Mouse (Mus musculus) left cerebral cortex, postnatal 4 days (tissue): ENCODE results near the gene Il13ra1. TPM values are rescaled to one million over a fixed set of nuclear protein-coding genes. Genes with fewer than 3 reads are reported as not detected.

Source experiments
- DNase-seq: peaks from one replicate; pipeline ENCODE4 v3.0.0-alpha.2; 2022
- intact Hi-C: fragments of 180-260 bp; cut with DNase I; formaldehyde crosslinking; loops from one replicate; pipeline ENCODE4 v1.15.1; 2025
- total RNA-seq, 2 experiments: library from RNA; stranded (reverse); gene quantifications; 2 replicates each; pipeline ENCODE4 v1.2.3; 2021

Il13ra1 gene
- total RNA-seq = 1 to 10 TPM; 4.1 to 4.9 TPM

- peak; percentile 15 for DNase-seq
- intact Hi-C loops = no loop called here
Observed at GRCm38 (mm10) chrX:36111622-36112421, at the start of gene Il13ra1. TSS of gene Il13ra1 (plus strand) at chrX:36112110.

- DNase-seq = no peak
- intact Hi-C loops = no loop called here
Observed at GRCm38 (mm10) chrX:36073997-36074396, 37.9 kb upstream of the Il13ra1 start.

- intact Hi-C loops = no loop called here
Observed at GRCm38 (mm10) chrX:36077164-36077563, 34.7 kb upstream of the Il13ra1 start.

GRCm38 (mm10) chrX:36082917-36083316 is 29.0 kb upstream of the Il13ra1 start:
- intact Hi-C loops = no loop called here
- DNase-seq = no peak

More at GRCm38 (mm10) chrX:36077164-36077563, 34.7 kb upstream of the Il13ra1 start:
- DNase-seq = no peak

DNA sequence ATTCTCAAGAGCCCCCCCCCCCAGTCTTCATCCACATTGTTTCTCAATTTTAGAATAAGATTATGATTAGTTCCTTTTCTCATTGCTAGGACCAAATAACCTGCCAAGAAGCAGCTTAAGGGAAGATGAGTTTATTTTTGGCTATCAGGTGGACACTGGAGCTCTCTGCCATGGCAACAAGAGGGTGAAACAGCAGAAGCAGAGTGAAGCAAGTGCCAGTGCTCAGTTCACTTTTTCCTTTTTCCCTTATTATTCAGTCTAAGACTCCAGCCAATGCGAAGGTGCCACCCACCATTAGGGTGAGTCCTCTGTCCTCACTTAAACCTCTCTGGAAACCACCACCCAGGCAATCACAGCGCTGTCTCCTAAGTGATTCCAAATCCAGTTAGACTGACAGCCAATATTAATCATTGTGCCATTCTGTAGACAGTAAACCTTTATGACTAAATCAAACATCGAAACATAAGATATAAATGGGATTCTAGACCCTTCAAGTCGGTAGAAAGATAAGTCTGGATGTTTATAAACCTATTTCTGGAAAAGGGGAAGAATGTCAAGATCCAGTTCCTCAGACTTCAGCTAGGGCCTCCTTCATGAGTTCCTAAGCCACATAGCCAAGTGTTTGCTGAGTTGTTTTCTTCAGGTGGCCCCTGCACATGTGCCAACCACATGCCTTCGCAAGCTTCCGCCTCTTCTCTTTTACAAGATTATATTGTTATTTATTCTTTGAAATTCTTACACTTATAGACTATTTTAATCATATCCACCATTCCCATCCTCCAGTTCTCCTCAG is 23.2 kb upstream of the Il13ra1 start:
- intact Hi-C loops = no loop called here
- no peak for DNase-seq

DNA sequence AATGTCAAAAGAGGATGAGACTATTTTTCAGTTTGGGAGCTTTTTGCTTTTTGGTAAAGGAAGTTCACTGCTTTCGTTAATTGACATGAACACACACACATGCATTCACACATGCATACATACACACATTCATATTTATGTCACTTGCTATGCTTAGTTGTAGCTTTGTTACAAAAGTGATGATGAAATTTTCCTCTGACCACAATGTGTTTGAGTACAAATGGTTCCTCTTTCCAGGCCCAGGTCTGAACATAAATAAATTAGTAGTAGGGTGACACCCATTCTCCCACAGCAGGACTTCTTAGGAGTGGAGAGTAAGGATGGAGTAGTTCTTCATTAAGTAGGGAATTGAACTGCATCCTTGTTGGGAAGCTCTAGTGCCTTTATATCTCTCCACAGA is 11.0 kb upstream of the Il13ra1 start:
- DNase-seq = no peak
- intact Hi-C loops = no loop called here

DNA sequence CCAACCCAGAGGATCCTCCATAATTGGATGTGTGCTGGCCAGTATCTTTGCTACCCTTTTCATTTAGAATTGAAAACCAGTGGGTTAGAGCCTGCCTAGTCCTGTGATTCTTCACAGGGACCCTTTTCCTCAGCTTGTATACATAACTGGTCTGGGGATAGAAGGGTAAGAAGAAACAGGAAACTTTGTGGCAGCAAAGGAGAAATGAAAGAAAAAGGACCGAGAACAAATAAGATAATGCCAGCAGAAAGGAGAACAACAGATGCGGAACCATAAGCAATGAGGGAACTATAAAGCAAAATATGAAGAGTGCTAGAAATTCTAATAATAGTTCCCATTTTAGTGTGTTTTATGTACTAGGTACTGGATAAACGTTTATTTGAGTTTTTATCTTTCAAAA is 10.6 kb upstream of the Il13ra1 start:
- DNase-seq = no peak
- intact Hi-C loops = no loop called here

- intact Hi-C loops = no loop called here
- no peak for DNase-seq
Observed at GRCm38 (mm10) chrX:36108601-36109000, 3.3 kb upstream of the Il13ra1 start.

DNA sequence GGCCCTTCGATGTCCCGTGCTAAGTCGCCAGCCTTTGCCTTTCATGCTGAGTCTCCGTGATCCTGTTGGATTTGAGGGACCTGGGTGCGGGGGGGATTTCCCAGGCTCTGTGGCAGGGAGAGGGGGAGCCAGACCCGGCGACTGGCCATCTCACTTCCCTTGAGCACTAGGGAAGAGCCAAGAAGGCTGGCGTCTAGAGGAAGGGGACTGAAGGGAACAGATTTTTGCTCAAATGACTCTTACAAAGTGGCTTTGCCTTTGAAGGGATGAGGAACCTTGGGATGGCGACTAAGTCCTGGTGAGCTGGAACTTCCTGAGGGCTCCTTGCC is 476 bp downstream of the Il13ra1 start:
- intact Hi-C loops = no loop called here
- no peak for DNase-seq

DNA sequence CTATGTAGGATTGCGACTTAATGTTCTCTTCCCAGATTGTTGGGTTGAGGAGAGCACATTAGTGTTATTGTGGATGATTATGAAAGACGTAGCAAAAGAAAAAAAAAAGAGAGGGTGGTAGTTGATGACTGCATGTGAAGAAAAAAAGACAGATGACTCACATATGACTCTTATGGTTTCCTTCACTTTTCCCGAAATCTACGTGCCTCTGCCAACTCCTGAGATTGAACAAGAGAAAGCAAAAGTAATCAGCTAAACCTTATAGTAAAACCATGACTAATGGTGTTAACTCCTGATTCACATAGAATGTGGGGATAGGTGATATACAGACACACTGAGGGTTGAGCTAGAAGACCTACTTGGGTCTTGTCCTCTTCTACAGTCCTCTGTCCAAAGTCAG is 3.3 kb downstream of the Il13ra1 start:
- intact Hi-C loops = no loop called here

DNA sequence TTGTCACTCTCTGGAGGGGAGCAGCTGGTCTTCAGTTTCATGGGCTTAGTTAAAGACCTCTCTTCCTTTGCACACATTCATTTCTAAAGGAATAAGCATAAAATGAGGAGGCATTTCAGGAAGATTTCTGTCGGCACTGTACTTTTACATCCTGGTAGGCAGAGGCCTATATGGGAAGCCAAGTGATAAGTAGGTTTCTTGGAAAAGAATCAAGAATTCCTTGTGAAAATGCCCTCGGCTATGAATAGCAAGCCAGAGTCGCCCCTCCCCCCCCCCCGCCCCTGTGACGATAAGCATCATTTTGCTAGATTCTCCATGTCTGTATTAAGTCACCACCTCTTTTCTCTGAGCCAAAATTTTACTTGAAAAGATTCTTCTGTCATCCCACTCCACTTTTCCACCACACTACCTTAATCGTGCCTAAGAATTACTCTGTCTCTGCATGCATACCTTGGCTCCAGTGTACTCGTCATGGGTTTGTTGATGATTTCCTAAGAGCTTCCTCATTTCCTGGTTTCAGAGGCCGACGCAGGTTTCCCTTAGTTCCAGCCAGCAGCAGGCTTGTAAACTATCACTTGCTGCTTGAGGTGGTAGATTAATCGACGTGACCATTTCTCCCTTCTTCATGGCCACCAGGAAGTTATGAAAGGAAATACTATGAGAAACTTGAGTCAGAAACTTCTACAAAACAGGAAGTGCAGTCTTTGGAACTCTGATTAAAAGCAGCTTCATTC is 17.3 kb downstream of the Il13ra1 start:
- DNase-seq = no peak
- intact Hi-C loops = no loop called here

More for the DNA sequence above, 3.3 kb downstream of the Il13ra1 start:
- no peak for DNase-seq

GRCm38 (mm10) chrX:36129771-36130108 is 17.8 kb downstream of the Il13ra1 start:
- intact Hi-C loops = no loop called here
- DNase-seq = no peak

- intact Hi-C loops = no loop called here
- DNase-seq = no peak
Observed at GRCm38 (mm10) chrX:36136346-36136745, 24.4 kb downstream of the Il13ra1 start.

DNA sequence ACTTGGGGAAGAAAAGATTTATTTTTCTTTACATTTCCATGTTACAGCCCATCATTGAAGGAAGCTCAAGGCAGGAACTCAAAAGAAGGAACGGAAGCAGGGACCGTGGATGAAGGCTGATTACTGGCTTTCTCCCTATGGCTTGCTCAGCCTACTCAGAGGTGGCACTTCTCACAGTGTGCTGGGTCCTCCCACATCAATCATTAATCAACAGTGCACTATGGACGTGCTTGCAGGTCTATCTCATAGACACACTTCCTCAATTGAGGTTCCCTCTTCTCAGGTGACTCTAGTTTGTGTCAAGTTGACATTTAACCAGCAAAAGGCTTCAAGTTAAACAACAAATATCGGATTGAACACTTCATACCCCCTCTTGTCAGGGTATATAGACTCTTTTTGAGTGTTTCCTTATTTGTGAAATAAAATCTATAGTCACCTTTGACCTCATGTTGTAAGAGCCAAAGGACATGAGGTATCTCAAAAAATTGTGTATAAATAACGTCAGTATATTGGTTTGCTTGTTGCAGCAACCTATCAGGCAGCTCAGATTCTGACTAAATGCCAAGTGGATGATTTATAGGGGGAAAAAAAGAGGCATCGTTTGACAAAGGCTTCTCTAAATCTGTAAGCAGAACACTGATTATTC is 30.2 kb downstream of the Il13ra1 start:
- DNase-seq = no peak
- intact Hi-C loops = no loop called here

DNA sequence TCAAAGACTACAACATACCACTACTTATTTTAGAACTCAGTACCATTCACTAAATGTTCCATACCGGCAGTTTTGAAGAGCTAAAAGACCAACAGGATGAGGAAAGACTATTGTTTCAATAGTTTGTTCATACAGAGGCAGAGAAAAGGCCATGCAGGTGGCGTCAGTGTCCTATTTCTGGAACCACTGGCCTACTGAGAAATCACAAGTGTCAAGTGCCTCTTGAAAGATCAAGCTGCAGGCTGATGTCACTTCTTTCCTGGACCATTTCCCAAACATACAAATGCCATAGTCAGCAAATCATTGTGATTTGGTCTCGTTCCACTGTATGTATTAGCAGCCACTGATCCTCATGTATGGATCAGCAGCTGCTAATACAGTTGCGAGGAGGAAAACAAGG is 34.8 kb downstream of the Il13ra1 start:
- no peak for DNase-seq
- intact Hi-C loops = no loop called here

DNA sequence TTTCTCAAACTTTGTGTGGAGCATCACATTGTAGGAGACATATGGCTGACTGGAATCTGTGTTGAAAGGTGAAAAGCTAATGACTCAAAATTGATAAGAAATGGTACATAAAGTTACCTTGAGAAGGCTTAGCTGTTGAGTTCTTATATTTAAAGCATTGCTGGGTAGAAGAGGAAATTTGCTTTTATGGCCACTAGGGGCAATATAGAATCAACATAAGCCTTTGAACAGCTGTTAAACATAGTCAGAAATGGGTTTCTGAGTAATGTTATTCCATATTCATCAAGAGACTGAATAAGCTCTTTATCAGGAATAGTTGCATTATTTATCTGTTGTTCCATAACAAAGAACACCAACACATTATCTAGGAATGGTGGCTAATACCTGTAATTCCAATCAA is 38.2 kb downstream of the Il13ra1 start:
- intact Hi-C loops = no loop called here
- DNase-seq = no peak

DNA sequence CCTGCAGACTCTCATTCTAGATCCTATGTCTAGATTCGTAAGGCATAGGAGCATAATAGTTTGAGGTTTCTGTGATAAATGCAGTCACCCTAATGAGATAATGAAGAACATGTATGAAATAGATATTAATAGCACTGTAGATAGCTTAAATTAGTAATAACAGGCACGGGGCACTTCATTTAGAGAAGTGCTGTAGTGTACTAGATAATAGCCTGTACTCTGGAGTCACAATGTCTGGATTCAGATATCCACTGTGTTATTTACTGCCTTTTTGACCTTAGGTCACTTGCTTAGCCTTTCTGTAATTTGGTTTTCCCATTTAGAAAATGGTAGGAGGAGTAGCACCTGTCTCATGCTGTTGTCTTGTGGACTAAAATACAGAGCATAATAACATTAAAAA is 44.8 kb downstream of the Il13ra1 start:
- intact Hi-C loops = no loop called here
- no peak for DNase-seq

DNA sequence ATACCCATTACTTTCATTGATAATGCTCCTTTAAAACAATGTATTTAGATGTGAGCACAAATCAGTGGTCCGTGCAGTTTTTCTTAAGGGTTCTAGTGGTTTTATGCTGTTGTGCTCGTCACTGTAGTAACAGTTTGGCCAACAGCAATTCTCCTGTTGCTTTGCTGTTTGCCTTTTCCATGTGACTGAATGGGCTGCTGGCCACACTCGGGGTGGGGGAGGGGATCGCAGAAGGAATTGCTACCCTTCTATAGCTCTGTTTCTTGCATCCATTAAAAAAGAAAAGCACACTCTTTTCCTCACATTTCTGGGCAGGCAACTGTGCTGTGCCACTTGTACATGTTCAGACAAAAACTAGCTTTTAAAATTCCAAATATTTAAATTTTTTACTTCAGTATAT is 49.7 kb downstream of the Il13ra1 start:
- intact Hi-C loops = no loop called here
- DNase-seq = peak; percentile 47

DNA sequence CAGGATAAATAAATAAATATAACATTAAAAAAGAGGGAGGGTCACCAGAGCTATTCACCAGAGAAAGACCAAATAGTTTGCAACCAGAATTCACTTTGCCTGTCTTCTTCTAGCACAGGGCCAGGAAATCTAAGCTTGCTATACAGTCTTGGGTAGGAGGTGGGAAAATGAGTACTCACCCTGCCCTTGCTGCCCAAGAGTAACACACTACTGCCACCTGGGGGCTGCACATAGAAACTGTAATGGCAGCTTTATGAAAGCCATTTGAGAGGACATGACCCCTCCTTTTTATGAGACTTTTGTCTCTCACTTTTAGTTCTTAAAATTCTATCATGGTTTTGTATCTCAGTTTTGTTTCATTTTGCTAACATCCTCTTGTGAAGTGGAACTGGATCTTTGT is 71.7 kb downstream of the Il13ra1 start:
- intact Hi-C loops = no loop called here
- DNase-seq = peak; percentile 64

DNA sequence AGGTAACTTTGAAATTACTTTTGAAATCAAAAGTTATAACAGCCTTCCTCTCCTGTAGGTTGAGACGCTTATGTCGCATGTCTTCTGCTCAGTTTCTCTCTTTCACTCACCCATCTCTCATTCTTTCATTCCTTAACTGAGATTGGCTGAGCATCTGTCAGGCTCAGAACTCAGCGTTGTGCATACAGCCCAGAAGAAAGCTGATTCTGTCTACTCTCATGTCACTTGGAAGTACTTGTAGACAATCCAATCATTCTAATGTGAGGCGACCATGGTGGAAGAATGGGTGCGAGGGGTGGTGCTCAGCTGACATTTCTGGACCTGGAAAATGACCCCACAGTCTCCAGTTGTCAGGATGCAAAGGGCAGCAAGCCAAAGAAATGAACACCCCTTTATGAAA is 74.1 kb downstream of the Il13ra1 start:
- intact Hi-C loops = no loop called here
- no peak for DNase-seq

DNA sequence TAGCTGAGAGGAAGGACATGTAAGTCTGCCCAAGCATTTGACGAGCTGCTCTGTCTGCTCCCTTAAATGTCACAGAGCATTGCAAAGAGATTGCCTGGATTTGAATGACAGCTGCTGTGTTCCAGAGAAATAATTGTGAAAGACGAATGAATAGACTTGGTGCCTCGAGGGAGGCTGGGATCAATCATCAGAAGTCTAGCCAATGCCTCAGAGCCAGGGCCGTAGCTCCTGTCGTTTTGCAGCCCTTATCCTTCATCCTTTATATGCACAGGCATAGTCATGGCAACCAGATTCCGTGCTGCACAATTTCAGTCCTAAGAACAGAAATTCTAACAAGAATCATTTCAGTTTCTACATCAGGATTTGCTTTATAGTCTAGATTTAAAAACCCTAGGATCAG is 74.5 kb downstream of the Il13ra1 start:
- no peak for DNase-seq
- intact Hi-C loops = no loop called here
